Mouse (Mus musculus): ENCODE measurements at regions not wholly inside any gene's neighbourhood (a gene's known extent, or its start where the extent isn't known, plus 50 kb on each side); places are given as distances from the start of the nearest gene placed in this dataset.
A peak's percentile ranks its signal among the peaks of the same experiment; 100 is the strongest.

GRCm38 (mm10) chr3:35323450-35324077, 430.3 kb upstream of the Atp11b start:
- 0 out of 4 replicates have a peak, but pooled peaks cover 0 to 2% of the 10 kb centered on the region in 2 experiments for H3K4me1 ChIP-seq (ENCODE audit: control insufficient read depth in 1 of 2, insufficient read depth in 2 of 2)
- TF ChIP-seq CTCF (conservative IDR thresholded peaks at IDR 0.05 in 1 of 2, IDR thresholded peaks at IDR 0.05 in 1 of 2; ENCODE audit: low read depth in 2 of 2, low read length in 2 of 2): peak; percentile 42 to 72; a peak in 3 of 4 replicates
- TF ChIP-seq MAFK (IDR thresholded peaks at IDR 0.05; ENCODE audit: insufficient replicate concordance, low read length): no peak
- peak; percentile 27; the same call in 1 of the 2 replicates for TF ChIP-seq TCF12 (IDR thresholded peaks at IDR 0.05; ENCODE audit: low read depth, low read length)
- TF ChIP-seq ZC3H11A (IDR thresholded peaks at IDR 0.05; ENCODE audit: low read depth, low read length): peak; percentile 3; the same call in 1 of the 2 replicates
- TF ChIP-seq RAD21 (IDR thresholded peaks at IDR 0.05; ENCODE audit: low read depth, low read length): peak; percentile 60
- no peak for TF ChIP-seq KAT2A (IDR thresholded peaks at IDR 0.05; ENCODE audit: insufficient replicate concordance, low read length)
- TF ChIP-seq SMC3 (IDR thresholded peaks at IDR 0.05; ENCODE audit: low read depth, low read length): peak; percentile 77
- TF ChIP-seq IRF4 (IDR thresholded peaks at IDR 0.05; ENCODE audit: low read depth, low read length): no peak
- DNase-seq (ENCODE audit: extremely low read depth): peak; percentile 56
- no peak overlapping the region for H3K9ac ChIP-seq (ENCODE audit: insufficient read depth, low read depth)
- H3K27me3 ChIP-seq (replicated peaks): no peaks in the 10 kb centered on the region
- no peaks in the 10 kb centered on the region for H3K9me3 ChIP-seq (replicated peaks; ENCODE audit: low read length)
- in situ Hi-C loops (cut with MboI; ENCODE audit: low pct_ligation_motif_present, low pct_unique_long_range_greater_than_20kb, low sequenced_read_pairs): no loop called here
- no peaks in the 10 kb centered on the region for H3K79me2 ChIP-seq (replicated peaks; ENCODE audit: control insufficient read depth, extremely low read depth, insufficient read depth, poor library complexity, severe bottlenecking)
- no peak overlapping the region for H3K27ac ChIP-seq (ENCODE audit: insufficient read depth, low read depth)
- H3K4me2 ChIP-seq (ENCODE audit: insufficient read depth, low read depth, poor library complexity, severe bottlenecking): no peak overlapping the region
- H3K36me3 ChIP-seq (replicated peaks in 1 of 2; ENCODE audit: control insufficient read depth in 1 of 2, insufficient read depth in 1 of 2, low read length in 1 of 2): no peaks in the 10 kb centered on the region
- no peak overlapping the region for H3K4me3 ChIP-seq (replicated peaks in 1 of 3; ENCODE audit: low read depth in 2 of 3, low read length in 2 of 3, poor library complexity in 1 of 3)
- dilution Hi-C loops (cut with MboI; ENCODE audit: extremely low pct_ligation_motif_present, extremely low pct_unique_long_range_greater_than_20kb, low sequenced_read_pairs): no loop called here

GRCm38 (mm10) chr3:35324186-35324585, 429.7 kb upstream of the Atp11b start:
- Histone ChIP-seq H3K4me2 (ENCODE audit: insufficient read depth, low read depth, poor library complexity, severe bottlenecking) (no peak overlapping the region), H3K9ac (ENCODE audit: insufficient read depth, low read depth) (no peak overlapping the region), H3K9me3 (replicated peaks; ENCODE audit: low read length) (no peaks in the 10 kb centered on the region), H3K27me3 (replicated peaks) (no peaks in the 10 kb centered on the region), H3K36me3 (replicated peaks in 1 of 2; ENCODE audit: control insufficient read depth in 1 of 2, insufficient read depth in 1 of 2, low read length in 1 of 2) (no peaks in the 10 kb centered on the region), H3K4me3 (replicated peaks in 1 of 3; ENCODE audit: low read depth in 2 of 3, low read length in 2 of 3, poor library complexity in 1 of 3) (no peak overlapping the region), H3K27ac (ENCODE audit: insufficient read depth, low read depth) (no peak overlapping the region), H3K79me2 (replicated peaks; ENCODE audit: control insufficient read depth, extremely low read depth, insufficient read depth, poor library complexity, severe bottlenecking) (no peaks in the 10 kb centered on the region), H3K4me1 (ENCODE audit: control insufficient read depth in 1 of 2, insufficient read depth in 2 of 2) (0 out of 4 replicates have a peak, but pooled peaks cover 0 to 2% of the 10 kb centered on the region in 2 experiments)
- no peak for TF ChIP-seq HCFC1 (IDR thresholded peaks at IDR 0.05; ENCODE audit: low read depth, low read length)
- dilution Hi-C loops (cut with MboI; ENCODE audit: extremely low pct_ligation_motif_present, extremely low pct_unique_long_range_greater_than_20kb, low sequenced_read_pairs): no loop called here
- DNase-seq (ENCODE audit: extremely low read depth): no peak
- in situ Hi-C loops (cut with MboI; ENCODE audit: low pct_ligation_motif_present, low pct_unique_long_range_greater_than_20kb, low sequenced_read_pairs): no loop called here

- no peak overlapping the region for H3K9ac ChIP-seq (ENCODE audit: insufficient read depth, low read depth)
- DNase-seq (ENCODE audit: extremely low read depth): no peak
- H3K27ac ChIP-seq (ENCODE audit: insufficient read depth, low read depth): no peak overlapping the region
- H3K4me2 ChIP-seq (ENCODE audit: insufficient read depth, low read depth, poor library complexity, severe bottlenecking): no peak overlapping the region
- H3K27me3 ChIP-seq (replicated peaks): no peaks in the 10 kb centered on the region
- no peak overlapping the region for H3K4me3 ChIP-seq (replicated peaks in 1 of 3; ENCODE audit: low read depth in 2 of 3, low read length in 2 of 3, poor library complexity in 1 of 3)
- H3K36me3 ChIP-seq (replicated peaks in 1 of 2; ENCODE audit: control insufficient read depth in 1 of 2, insufficient read depth in 1 of 2, low read length in 1 of 2): no peaks in the 10 kb centered on the region
- in situ Hi-C loops (cut with MboI; ENCODE audit: low pct_ligation_motif_present, low pct_unique_long_range_greater_than_20kb, low sequenced_read_pairs) (no loop called here), dilution Hi-C loops (cut with MboI; ENCODE audit: extremely low pct_ligation_motif_present, extremely low pct_unique_long_range_greater_than_20kb, low sequenced_read_pairs) (no loop called here)
- H3K4me1 ChIP-seq (ENCODE audit: control insufficient read depth in 1 of 2, insufficient read depth in 2 of 2): no peaks in the 10 kb centered on the region
- H3K9me3 ChIP-seq (replicated peaks; ENCODE audit: low read length): no peaks in the 10 kb centered on the region
- TF ChIP-seq CTCF (conservative IDR thresholded peaks at IDR 0.05 in 1 of 2, IDR thresholded peaks at IDR 0.05 in 1 of 2; ENCODE audit: low read depth in 2 of 2, low read length in 2 of 2): no peak
- H3K79me2 ChIP-seq (replicated peaks; ENCODE audit: control insufficient read depth, extremely low read depth, insufficient read depth, poor library complexity, severe bottlenecking): no peaks in the 10 kb centered on the region
Observed at GRCm38 (mm10) chr3:35332534-35333272, 421.2 kb upstream of the Atp11b start.

All from CH12.LX (cell line).